Mouse (Mus musculus): ENCODE results near the gene Gm11568. TPM values are rescaled to one million over a fixed set of nuclear protein-coding genes. Genes with fewer than 3 reads are reported as not detected.
"Not testable (repeated sequence)": the region's sequence is repeated elsewhere in the genome, so short reads cannot be mapped to it uniquely, and the experiment has no call there.

The Gm11568 gene
- not detected in 2 replicates for polyA plus RNA-seq (2015; fragmentation: Nextera tagmentation; extraction: Ambion mirVana)

GRCm38 (mm10) chr11:99857617-99858016 is at the start of gene Gm11568:
Gene Gm11568 (plus strand): TSS chr11:99857917.
- Histone ChIP-seq H3K27me3 (ENCODE audit: insufficient read depth, low read length) (no peaks in the 10 kb centered on the region), H3K9ac (replicated peaks) (no peak within 1 kb of the TSS), H3K4me3 (ENCODE audit: low read depth, low read length) (no peak within 1 kb of the TSS), H3K4me2 (ENCODE audit: low read depth, low read length) (no peak within 1 kb of the TSS), H3K4me1 (ENCODE audit: insufficient read depth) (no peaks in the 10 kb centered on the region), H3K36me3 (replicated peaks; ENCODE audit: insufficient read depth, low read length) (no peaks in the 10 kb centered on the region), H3K27ac (ENCODE audit: low read depth) (no peak within 1 kb of the TSS), H3K9me3 (ENCODE audit: low read length) (no peaks in the 10 kb centered on the region)
- no peak for DNase-seq
- TF ChIP-seq EP300 (IDR thresholded peaks at IDR 0.05; ENCODE audit: low read depth) (no peak), CTCF (IDR thresholded peaks at IDR 0.05; ENCODE audit: low read depth) (no peak)
- no peak for ATAC-seq
- 76% methylated on average over 2 of the region's 2 CpGs for WGBS (ENCODE audit: insufficient replicate concordance)

GRCm38 (mm10) chr11:99809792-99810191 is 47.9 kb upstream of the Gm11568 start, which contains the start of gene Krtap4-13:
Gene Krtap4-13 (minus strand): TSS chr11:99809892.
- H3K27ac ChIP-seq (ENCODE audit: low read depth), result not testable (repeated sequence)

DNA sequence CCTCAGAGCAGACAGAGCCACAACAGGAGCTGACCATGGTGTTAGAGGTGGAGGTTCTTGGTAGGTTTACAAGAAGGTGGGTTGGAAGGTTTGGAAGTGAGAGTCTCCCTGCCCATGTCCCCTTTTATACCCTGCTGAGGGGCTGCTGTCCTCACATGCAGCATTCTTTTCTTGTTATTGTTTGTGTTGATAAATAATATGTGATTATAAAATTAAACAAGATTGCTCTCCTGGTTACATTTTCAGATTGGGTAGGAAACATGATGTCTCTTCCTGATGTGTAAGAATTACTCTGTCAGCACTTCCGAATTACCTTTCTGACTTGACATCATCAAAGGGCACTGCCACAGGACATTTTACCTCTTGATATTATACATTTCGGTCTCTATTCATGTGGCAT is 42.2 kb upstream of the Gm11568 start, which contains the start of gene Gm11564:
Gene Gm11564 (minus strand): TSS at position 101 of the 400 bp plus-strand sequence.
- H3K9me3 ChIP-seq (ENCODE audit: low read length); H3K4me1 ChIP-seq (ENCODE audit: insufficient read depth); H3K36me3 ChIP-seq (replicated peaks; ENCODE audit: insufficient read depth, low read length); H3K27ac ChIP-seq (ENCODE audit: low read depth); H3K27me3 ChIP-seq (ENCODE audit: insufficient read depth, low read length); DNase-seq; H3K9ac ChIP-seq (replicated peaks); H3K4me2 ChIP-seq (ENCODE audit: low read depth, low read length); H3K4me3 ChIP-seq (ENCODE audit: low read depth, low read length); ATAC-seq: not testable (repeated sequence)
- 59% methylated on average over 2 of the region's 2 CpGs for WGBS (ENCODE audit: insufficient replicate concordance)

More at GRCm38 (mm10) chr11:99809792-99810191, 47.9 kb upstream of the Gm11568 start, which contains the start of gene Krtap4-13:
- H3K4me2 ChIP-seq (ENCODE audit: low read depth, low read length); H3K36me3 ChIP-seq (replicated peaks; ENCODE audit: insufficient read depth, low read length); H3K9ac ChIP-seq (replicated peaks); H3K4me3 ChIP-seq (ENCODE audit: low read depth, low read length); H3K9me3 ChIP-seq (ENCODE audit: low read length); H3K4me1 ChIP-seq (ENCODE audit: insufficient read depth); H3K27me3 ChIP-seq (ENCODE audit: insufficient read depth, low read length); DNase-seq; ATAC-seq: not testable (repeated sequence)

DNA sequence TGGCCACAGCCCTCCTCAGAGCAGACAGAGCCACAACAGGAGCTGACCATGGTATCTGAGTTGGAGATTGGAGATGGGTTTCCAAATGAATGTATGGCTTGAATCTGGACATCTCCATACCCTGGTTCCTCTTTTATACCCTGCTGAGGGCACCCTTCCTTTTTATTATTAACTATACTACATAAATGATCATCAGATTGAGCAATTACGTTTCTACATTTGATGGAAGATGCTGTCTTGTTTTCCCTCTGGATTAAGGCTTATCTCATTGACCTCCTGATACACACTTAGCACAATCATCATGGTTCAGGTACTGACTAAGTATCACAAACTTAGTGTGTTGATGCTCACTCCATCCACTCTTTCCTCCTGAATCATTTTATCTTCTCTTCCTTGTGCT is 19.8 kb upstream of the Gm11568 start, which contains the start of gene 2300003K06Rik:
Gene 2300003K06Rik (minus strand): TSS at position 101 of the 400 bp plus-strand sequence.
- Histone ChIP-seq H3K4me1 (ENCODE audit: insufficient read depth) (no peaks in the 10 kb centered on the region), H3K27ac (ENCODE audit: low read depth) (no peak within 1 kb of the TSS), H3K4me3 (ENCODE audit: low read depth, low read length) (no peak within 1 kb of the TSS), H3K9ac (replicated peaks) (no peak within 1 kb of the TSS), H3K9me3 (ENCODE audit: low read length) (no peaks in the 10 kb centered on the region), H3K27me3 (ENCODE audit: insufficient read depth, low read length) (no peaks in the 10 kb centered on the region), H3K36me3 (replicated peaks; ENCODE audit: insufficient read depth, low read length) (no peaks in the 10 kb centered on the region), H3K4me2 (ENCODE audit: low read depth, low read length) (no peak within 1 kb of the TSS)
- WGBS (ENCODE audit: insufficient replicate concordance), result 69% methylated on average over 1 of the region's 1 CpGs
- no peak for ATAC-seq
- TF ChIP-seq CTCF (IDR thresholded peaks at IDR 0.05; ENCODE audit: low read depth) (no peak), EP300 (IDR thresholded peaks at IDR 0.05; ENCODE audit: low read depth) (no peak)
- no peak for DNase-seq

DNA sequence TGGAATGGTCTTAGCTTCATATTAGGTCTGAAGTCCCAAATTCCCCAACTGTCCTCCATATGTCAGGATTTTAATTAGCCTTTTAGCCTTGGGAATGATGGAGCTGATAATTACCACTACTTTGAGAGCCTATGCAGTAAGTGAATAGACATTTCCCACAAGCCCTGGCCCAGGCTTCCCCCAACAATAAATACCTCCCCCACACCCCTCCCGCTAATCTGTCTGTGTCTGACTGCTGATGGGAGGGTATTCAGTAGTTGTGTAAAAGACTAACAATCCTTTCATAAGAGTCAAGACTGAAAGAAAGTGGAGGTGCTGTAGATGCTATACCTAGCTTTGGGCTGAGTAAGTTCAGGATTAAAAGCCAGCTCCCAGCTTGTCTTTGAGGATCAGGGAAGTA is 15.5 kb upstream of the Gm11568 start:
- no peaks in the 10 kb centered on the region for H3K4me1 ChIP-seq (ENCODE audit: insufficient read depth)

GRCm38 (mm10) chr11:99846746-99847145 is 11.0 kb upstream of the Gm11568 start:
- Histone ChIP-seq H3K27me3 (ENCODE audit: insufficient read depth, low read length) (no peaks in the 10 kb centered on the region), H3K9me3 (ENCODE audit: low read length) (no peaks in the 10 kb centered on the region), H3K4me2 (ENCODE audit: low read depth, low read length) (no peak overlapping the region), H3K36me3 (replicated peaks; ENCODE audit: insufficient read depth, low read length) (no peaks in the 10 kb centered on the region), H3K27ac (ENCODE audit: low read depth) (no peak overlapping the region), H3K4me3 (ENCODE audit: low read depth, low read length) (no peak overlapping the region), H3K4me1 (ENCODE audit: insufficient read depth) (no peaks in the 10 kb centered on the region), H3K9ac (replicated peaks) (no peak overlapping the region)
- 79% methylated on average over 2 of the region's 2 CpGs for WGBS (ENCODE audit: insufficient replicate concordance)
- DNase-seq (no peak), ATAC-seq (no peak)
- no peak for TF ChIP-seq CTCF (IDR thresholded peaks at IDR 0.05; ENCODE audit: low read depth)
- TF ChIP-seq EP300 (IDR thresholded peaks at IDR 0.05; ENCODE audit: low read depth), result no peak

More for the DNA sequence above, 15.5 kb upstream of the Gm11568 start:
- H3K4me2 ChIP-seq (ENCODE audit: low read depth, low read length), result no peak overlapping the region
- DNase-seq, result no peak
- no peak for ATAC-seq
- no peaks in the 10 kb centered on the region for H3K9me3 ChIP-seq (ENCODE audit: low read length)
- H3K36me3 ChIP-seq (replicated peaks; ENCODE audit: insufficient read depth, low read length), result no peaks in the 10 kb centered on the region
- WGBS (ENCODE audit: insufficient replicate concordance), result 55% methylated on average over 1 of the region's 1 CpGs
- TF ChIP-seq EP300 (IDR thresholded peaks at IDR 0.05; ENCODE audit: low read depth) (no peak), CTCF (IDR thresholded peaks at IDR 0.05; ENCODE audit: low read depth) (no peak)
- no peak overlapping the region for H3K4me3 ChIP-seq (ENCODE audit: low read depth, low read length)
- H3K9ac ChIP-seq (replicated peaks), result no peak overlapping the region
- no peak overlapping the region for H3K27ac ChIP-seq (ENCODE audit: low read depth)
- no peaks in the 10 kb centered on the region for H3K27me3 ChIP-seq (ENCODE audit: insufficient read depth, low read length)

GRCm38 (mm10) chr11:99851508-99851907 is 6.2 kb upstream of the Gm11568 start, which contains the start of gene Krtap4-16:
Gene Krtap4-16 (minus strand): TSS chr11:99851608.
- Histone ChIP-seq H3K4me2 (ENCODE audit: low read depth, low read length) (no peak within 1 kb of the TSS), H3K27me3 (ENCODE audit: insufficient read depth, low read length) (no peaks in the 10 kb centered on the region), H3K27ac (ENCODE audit: low read depth) (no peak within 1 kb of the TSS), H3K4me1 (ENCODE audit: insufficient read depth) (no peaks in the 10 kb centered on the region), H3K36me3 (replicated peaks; ENCODE audit: insufficient read depth, low read length) (no peaks in the 10 kb centered on the region), H3K4me3 (ENCODE audit: low read depth, low read length) (no peak within 1 kb of the TSS), H3K9me3 (ENCODE audit: low read length) (no peaks in the 10 kb centered on the region), H3K9ac (replicated peaks) (no peak within 1 kb of the TSS)
- DNase-seq, result no peak
- TF ChIP-seq EP300 (IDR thresholded peaks at IDR 0.05; ENCODE audit: low read depth), result no peak
- no peak for TF ChIP-seq CTCF (IDR thresholded peaks at IDR 0.05; ENCODE audit: low read depth)
- no peak for ATAC-seq
